Mouse (Mus musculus): Measurements from ENCODE around the gene Vsx2. TPM values are rescaled to one million over a fixed set of nuclear protein-coding genes. Genes with fewer than 3 reads are reported as not detected.
"Not testable (repeated sequence)": the region's sequence is repeated elsewhere in the genome, so short reads cannot be mapped to it uniquely, and the experiment has no call there.

The Vsx2 gene
- under 1 TPM in 1 of 4 experiments, not detected in 3; 0.08 TPM for total RNA-seq (2022)

- no peak for DNase-seq
Observed at GRCm38 (mm10) chr12:84569336-84569970, at the start of gene Vsx2. Vsx2 (plus strand) TSS chr12:84569762.

DNA sequence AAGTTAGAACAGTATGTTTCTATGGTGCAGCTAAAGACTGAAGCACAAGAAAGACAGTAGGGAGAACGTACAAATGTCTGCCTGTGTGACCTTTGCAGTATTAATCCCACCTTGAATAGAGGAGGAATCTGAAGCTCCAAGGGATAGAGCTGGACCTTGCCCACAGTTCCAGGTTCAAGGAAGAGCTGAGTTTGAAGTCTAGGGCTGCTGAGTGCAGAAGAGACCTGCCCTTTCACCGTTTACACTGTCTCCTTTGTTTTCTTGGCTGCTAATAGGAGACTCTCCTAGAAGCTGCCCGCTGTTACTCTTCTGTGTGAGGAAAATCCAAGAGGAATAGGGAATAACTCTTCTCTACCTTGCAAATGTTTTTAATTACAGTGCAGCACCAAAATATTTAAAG is 45.8 kb upstream of the Vsx2 start:
- DNase-seq: no peak

- no peak for DNase-seq
Observed at GRCm38 (mm10) chr12:84524147-84525050, 45.2 kb upstream of the Vsx2 start.

GRCm38 (mm10) chr12:84525422-84525821 is 44.1 kb upstream of the Vsx2 start:
- no peak for DNase-seq

DNA sequence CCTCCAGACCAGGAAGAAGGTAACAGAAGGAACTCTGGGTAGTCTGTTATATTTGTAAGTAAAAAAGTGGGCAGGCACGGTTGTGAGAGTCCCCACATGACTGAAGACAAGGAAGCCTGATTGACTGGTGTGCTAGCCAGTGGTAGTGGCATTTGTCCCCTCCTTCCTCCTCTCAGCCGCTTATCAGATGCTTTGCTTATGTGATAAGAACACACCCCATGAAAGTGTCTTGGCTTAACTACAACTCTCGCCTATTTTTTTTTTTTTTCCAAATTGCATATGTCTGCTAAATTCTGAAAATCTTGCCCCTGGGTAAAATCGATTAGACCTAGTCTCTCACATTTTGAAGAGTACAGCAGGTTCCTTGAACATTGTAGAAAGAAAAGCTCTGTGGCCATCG is 39.1 kb upstream of the Vsx2 start:
- no peak for DNase-seq

GRCm38 (mm10) chr12:84531906-84532829 is 37.4 kb upstream of the Vsx2 start:
- no peak for DNase-seq

- no peak for DNase-seq
Observed at GRCm38 (mm10) chr12:84532830-84533199, 36.7 kb upstream of the Vsx2 start.

GRCm38 (mm10) chr12:84533706-84534486 is 35.7 kb upstream of the Vsx2 start:
- DNase-seq: peak; percentile 75

- DNase-seq: not testable (repeated sequence)
Observed at GRCm38 (mm10) chr12:84539537-84539936, 30.0 kb upstream of the Vsx2 start.

GRCm38 (mm10) chr12:84541391-84541958 is 28.1 kb upstream of the Vsx2 start:
- DNase-seq: no peak

GRCm38 (mm10) chr12:84546028-84546427 is 23.5 kb upstream of the Vsx2 start:
- no peak for DNase-seq

- DNase-seq: no peak
Observed at GRCm38 (mm10) chr12:84546577-84547085, 22.9 kb upstream of the Vsx2 start.

DNA sequence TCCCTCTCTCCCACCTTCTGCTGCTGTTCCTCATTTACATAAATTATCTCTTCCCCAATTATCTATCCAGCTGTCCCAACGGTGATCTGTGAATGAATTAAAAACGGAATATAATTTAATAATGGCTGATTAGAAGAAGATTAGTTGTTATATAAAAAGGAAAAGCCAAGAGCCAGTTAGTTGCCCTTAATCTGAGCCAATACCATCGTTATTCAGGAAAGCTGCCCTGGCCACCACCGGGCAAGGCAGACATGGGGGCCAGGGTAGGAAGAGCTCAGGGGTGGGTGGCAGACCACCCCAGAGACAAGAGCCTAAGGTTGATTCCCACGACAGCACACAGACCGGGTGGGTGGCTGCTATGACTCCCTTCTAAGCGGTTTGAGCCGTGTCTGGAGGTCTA is 21.3 kb upstream of the Vsx2 start:
- no peak for DNase-seq

DNA sequence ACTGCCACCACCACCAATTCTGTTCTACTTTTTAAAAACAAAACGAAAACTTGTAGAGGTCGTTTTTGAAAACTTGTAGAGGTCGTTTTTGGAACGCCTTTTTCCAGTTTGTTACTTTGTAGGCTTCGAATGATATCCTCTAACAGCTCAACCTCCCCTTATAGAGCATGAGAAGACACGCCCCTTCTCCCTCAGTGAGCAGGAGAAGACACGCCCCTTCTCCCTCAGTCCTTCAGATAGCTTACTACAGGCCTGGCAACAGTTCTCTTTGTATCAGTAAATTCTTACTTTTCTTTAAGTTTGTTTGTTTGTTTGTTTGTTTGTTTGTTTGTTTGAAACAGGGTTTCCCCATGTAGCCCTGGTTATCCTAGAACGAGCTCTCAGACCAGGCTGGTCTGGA is 14.3 kb upstream of the Vsx2 start:
- no peak for DNase-seq

DNA sequence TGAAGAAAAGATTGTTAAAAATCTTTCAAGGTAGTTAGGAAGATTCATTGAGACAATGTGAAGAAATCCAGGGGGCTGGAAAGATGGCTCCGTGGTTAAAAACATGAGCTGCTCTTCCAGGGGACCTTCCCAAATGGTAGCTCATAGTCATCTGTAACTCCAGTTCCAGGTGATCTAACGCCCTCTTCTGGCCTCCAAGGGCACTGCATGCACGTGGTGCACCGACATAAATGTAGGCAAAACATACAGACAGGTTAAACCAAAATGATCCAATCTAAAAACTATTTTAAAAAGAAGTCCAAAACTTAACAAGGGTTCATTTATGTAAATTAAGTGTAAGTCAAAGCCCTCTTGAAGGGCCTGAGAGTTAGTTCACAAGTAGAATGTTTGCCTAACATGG is 7.0 kb upstream of the Vsx2 start:
- DNase-seq: no peak

DNA sequence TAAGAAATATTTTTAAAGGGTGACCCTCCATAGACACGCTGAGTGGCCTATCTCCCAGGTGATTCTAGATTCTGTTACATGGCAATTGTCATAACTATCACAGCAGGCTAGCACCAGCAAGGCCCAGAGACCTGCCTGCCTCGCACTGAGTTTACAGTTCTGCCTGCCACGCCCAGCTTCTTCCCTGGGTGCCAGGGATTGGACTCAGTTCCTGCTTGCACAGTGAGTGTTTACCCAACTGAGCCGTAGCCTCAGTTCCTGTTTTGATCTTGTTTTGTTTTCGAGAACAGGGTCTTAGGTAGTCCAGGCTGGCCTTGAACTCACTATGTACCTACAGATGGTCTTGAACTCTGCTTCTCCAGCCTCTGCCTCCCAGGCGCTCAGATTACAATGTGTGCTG is 2.0 kb upstream of the Vsx2 start:
- DNase-seq: no peak

- DNase-seq: no peak
Observed at GRCm38 (mm10) chr12:84569976-84570693, 573 bp downstream of the Vsx2 start.

- DNase-seq: no peak
Observed at GRCm38 (mm10) chr12:84570694-84571415, 1.3 kb downstream of the Vsx2 start.

DNA sequence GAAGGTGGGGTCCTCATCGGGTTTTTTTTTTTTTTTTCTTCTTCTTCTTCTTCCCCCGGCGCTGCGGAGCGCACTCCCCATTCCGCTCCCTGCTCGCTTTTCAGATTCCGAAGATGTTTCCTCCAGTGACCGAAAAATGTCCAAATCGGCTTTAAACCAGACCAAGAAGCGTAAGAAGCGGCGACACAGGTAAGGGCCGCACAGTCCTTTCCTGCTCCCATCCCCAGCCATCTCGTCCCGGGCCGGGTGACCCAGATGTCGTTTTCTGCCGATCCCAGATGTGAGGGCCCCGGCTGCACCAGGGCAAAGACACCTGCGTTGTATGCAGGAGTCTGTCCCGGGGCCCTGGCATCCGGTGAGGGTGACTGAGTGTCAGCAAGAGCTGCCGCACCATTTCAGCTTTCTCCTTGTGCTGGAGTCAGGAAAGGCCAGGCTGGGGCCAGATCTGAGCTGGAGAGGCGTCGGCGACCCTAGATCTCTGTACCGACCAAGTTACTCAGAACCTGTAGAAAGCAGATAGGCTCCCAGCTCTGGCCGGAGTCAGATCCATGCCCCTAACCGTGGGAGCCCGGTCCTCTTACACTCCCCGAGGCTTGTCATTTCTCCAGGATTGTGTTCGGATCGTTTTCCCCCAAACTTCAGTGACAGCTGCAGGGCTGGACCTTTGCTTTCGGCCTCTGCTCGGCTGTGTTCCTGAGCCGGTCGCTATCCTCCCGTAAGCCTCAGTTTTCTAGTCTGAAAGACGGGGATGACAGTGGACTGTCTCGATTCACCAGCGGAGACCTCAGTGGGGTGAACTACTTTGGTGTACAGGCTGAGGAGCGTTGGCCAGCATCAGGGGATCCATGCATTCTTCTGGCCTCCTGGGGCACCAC is 2.1 kb downstream of the Vsx2 start:
- no peak for DNase-seq

Data from adrenal gland, adult 8-10 months (tissue).